Mouse (Mus musculus): ENCODE results near the gene Wnt8b. TPM values are rescaled to one million over a fixed set of nuclear protein-coding genes. Genes with fewer than 3 reads are reported as not detected.
"Not testable (repeated sequence)": the region's sequence is repeated elsewhere in the genome, so short reads cannot be mapped to it uniquely, and the experiment has no call there.

Gene Wnt8b
- polyA plus RNA-seq, 2 experiments, result not detected

DNA sequence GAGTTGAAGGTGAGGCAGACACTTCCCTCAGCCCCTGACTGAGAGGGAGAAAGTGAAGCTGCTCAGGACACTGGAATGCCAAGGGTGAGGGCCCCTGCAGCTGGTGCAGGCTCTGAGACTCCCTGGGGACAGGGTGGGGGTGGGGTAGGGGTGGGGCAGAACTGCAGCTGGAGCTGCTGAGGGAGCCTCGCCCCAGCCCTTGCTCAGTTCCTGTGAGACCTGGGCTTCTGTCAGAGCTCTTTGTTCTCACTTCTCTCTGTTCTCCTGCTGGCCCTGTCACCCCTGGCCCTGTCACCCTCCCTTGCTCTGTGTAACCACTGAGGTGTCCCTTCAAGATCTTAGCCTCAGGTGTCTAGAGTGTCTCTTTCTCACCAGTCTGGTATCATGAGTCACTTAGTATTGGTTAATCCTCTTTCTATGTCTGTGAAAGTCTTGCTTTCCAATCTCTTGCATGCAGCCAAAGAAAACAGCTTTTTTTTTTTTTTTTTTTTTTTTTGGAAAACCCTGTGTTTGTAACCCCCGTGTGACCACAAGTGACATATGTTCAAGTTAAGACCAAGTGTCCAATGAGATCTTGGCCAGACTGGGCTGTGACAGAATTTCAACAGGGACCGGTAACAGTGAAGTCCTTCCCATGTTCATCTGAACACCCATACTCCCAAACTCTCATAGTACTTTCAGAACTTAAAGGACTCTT, 35.8 kb upstream of the Wnt8b start:
- H3K27me3 ChIP-seq (ENCODE audit: control insufficient read depth, insufficient read depth, low read length), result no peaks in the 10 kb centered on the region
- 40% methylated on average over 3 of the region's 3 CpGs for WGBS (ENCODE audit: insufficient replicate concordance)
- H3K4me3 ChIP-seq (ENCODE audit: insufficient read depth in 1 of 2, low read depth in 2 of 2, low read length in 2 of 2), result no peak overlapping the region
- no peak overlapping the region for H3K4me2 ChIP-seq (ENCODE audit: low read depth)
- no peaks in the 10 kb centered on the region for H3K9me3 ChIP-seq (ENCODE audit: control insufficient read depth, low read length)
- no peak overlapping the region for H3K9ac ChIP-seq (replicated peaks)
- H3K36me3 ChIP-seq (replicated peaks; ENCODE audit: control insufficient read depth, insufficient read depth, low read depth), result no peaks in the 10 kb centered on the region
- no peak for TF ChIP-seq EP300 (IDR thresholded peaks at IDR 0.05; ENCODE audit: low read depth)
- TF ChIP-seq CTCF (IDR thresholded peaks at IDR 0.05; ENCODE audit: low read depth), result no peak
- H3K27ac ChIP-seq, result no peak overlapping the region
- ATAC-seq (ENCODE audit: insufficient read depth), result no peak
- DNase-seq (ENCODE audit: low read depth in 3 of 3, low spot score in 3 of 3), result no peak
- peaks cover 0 to 4% of the 10 kb centered on the region in 2 experiments; a peak in 1 of 4 replicates for H3K4me1 ChIP-seq (replicated peaks; ENCODE audit: control insufficient read depth in 2 of 2, insufficient read depth in 2 of 2, low read length in 1 of 2)

DNA sequence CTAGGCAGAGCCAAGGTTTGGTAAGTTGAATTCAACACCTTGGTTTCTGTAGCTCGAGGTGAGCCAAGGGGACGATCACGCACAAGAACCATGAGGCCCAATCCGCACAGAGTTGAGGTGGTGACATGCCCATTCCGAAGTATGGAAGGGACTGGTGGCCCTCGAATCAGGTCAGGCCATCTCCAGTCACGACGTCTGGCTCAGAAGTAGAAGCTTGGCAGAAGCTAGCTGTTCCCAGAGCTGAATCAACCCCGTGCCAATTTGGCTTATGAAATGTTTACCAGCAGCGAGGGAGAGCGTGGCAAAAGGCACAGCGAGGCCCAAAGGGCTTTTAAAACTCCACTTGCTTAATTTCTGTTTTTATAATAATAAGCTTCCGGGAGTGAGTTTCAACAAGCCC, 34.6 kb upstream of the Wnt8b start:
- TF ChIP-seq EP300 (IDR thresholded peaks at IDR 0.05; ENCODE audit: low read depth) (no peak), CTCF (IDR thresholded peaks at IDR 0.05; ENCODE audit: low read depth) (no peak)
- WGBS (ENCODE audit: insufficient replicate concordance), result 68% methylated on average over 13 of the region's 13 CpGs

DNA sequence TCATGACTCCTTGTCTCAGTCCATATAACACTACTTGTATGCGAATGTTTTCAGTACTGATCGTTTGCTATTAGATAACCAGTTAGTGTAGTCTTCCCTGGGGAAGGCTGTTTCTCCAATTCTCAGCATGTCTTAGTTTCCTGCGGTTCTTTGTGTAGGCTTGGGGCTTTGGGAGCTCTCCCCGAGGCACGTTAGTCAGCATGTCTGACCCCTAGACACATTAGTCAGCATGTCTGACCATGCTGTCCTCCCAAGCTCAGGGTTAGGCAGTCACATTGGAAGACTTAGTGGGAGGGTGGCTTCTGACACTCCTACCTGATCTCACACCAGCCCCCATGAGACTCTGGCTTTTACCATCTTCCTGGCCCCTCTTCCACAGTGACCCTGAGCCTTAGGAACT, 32.8 kb upstream of the Wnt8b start:
- no peak for DNase-seq (ENCODE audit: low read depth in 3 of 3, low spot score in 3 of 3)
- Histone ChIP-seq H3K4me3 (ENCODE audit: insufficient read depth in 1 of 2, low read depth in 2 of 2, low read length in 2 of 2) (no peak overlapping the region), H3K27me3 (ENCODE audit: control insufficient read depth, insufficient read depth, low read length) (no peaks in the 10 kb centered on the region), H3K27ac (no peak overlapping the region), H3K4me2 (ENCODE audit: low read depth) (no peak overlapping the region), H3K9ac (replicated peaks) (no peak overlapping the region), H3K9me3 (ENCODE audit: control insufficient read depth, low read length) (no peaks in the 10 kb centered on the region), H3K36me3 (replicated peaks; ENCODE audit: control insufficient read depth, insufficient read depth, low read depth) (no peaks in the 10 kb centered on the region), H3K4me1 (replicated peaks; ENCODE audit: control insufficient read depth in 2 of 2, insufficient read depth in 2 of 2, low read length in 1 of 2) (peaks cover 0 to 4% of the 10 kb centered on the region in 2 experiments; a peak in 1 of 4 replicates)
- no peak for ATAC-seq (ENCODE audit: insufficient read depth)
- no peak for TF ChIP-seq EP300 (IDR thresholded peaks at IDR 0.05; ENCODE audit: low read depth)
- TF ChIP-seq CTCF (IDR thresholded peaks at IDR 0.05; ENCODE audit: low read depth), result no peak
- 73% methylated on average over 5 of the region's 5 CpGs for WGBS (ENCODE audit: insufficient replicate concordance)

More for the DNA sequence above, 34.6 kb upstream of the Wnt8b start:
- Histone ChIP-seq H3K36me3 (replicated peaks; ENCODE audit: control insufficient read depth, insufficient read depth, low read depth) (no peaks in the 10 kb centered on the region), H3K9me3 (ENCODE audit: control insufficient read depth, low read length) (no peaks in the 10 kb centered on the region), H3K27ac (no peak overlapping the region), H3K9ac (replicated peaks) (no peak overlapping the region), H3K4me1 (replicated peaks; ENCODE audit: control insufficient read depth in 2 of 2, insufficient read depth in 2 of 2, low read length in 1 of 2) (peaks cover 0 to 4% of the 10 kb centered on the region in 2 experiments; a peak in 1 of 4 replicates), H3K4me2 (ENCODE audit: low read depth) (no peak overlapping the region), H3K27me3 (ENCODE audit: control insufficient read depth, insufficient read depth, low read length) (no peaks in the 10 kb centered on the region), H3K4me3 (ENCODE audit: insufficient read depth in 1 of 2, low read depth in 2 of 2, low read length in 2 of 2) (no peak overlapping the region)
- ATAC-seq (ENCODE audit: insufficient read depth) (no peak), DNase-seq (ENCODE audit: low read depth in 3 of 3, low spot score in 3 of 3) (no peak)

DNA sequence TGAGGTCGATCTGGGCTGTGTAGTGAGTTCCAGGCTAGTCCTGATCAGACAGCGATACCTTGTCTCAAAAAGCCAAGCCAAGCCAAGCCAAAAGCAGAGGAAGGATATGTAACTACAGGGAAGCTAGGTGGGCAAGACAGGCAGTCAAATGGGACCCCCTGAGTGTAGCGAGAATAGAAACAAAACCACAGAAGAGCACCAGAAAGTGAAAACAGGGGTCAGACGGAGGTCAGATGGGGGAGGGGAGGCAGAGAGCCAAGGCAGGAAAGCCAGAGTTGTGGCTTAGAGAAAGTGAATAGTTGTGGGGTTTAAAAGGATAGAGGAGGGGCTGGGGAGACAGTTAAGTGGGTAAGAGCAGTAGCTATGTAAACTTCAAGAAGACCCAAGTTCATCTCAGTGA, 31.8 kb upstream of the Wnt8b start:
- no peak for DNase-seq (ENCODE audit: low read depth in 3 of 3, low spot score in 3 of 3)
- WGBS (ENCODE audit: insufficient replicate concordance), result 38% methylated on average over 4 of the region's 4 CpGs
- H3K27me3 ChIP-seq (ENCODE audit: control insufficient read depth, insufficient read depth, low read length), result no peaks in the 10 kb centered on the region
- no peak for ATAC-seq (ENCODE audit: insufficient read depth)
- peaks cover 0 to 4% of the 10 kb centered on the region in 2 experiments; a peak in 1 of 4 replicates for H3K4me1 ChIP-seq (replicated peaks; ENCODE audit: control insufficient read depth in 2 of 2, insufficient read depth in 2 of 2, low read length in 1 of 2)
- TF ChIP-seq EP300 (IDR thresholded peaks at IDR 0.05; ENCODE audit: low read depth) (no peak), CTCF (IDR thresholded peaks at IDR 0.05; ENCODE audit: low read depth) (no peak)
- no peaks in the 10 kb centered on the region for H3K9me3 ChIP-seq (ENCODE audit: control insufficient read depth, low read length)
- H3K27ac ChIP-seq, result no peak overlapping the region
- H3K9ac ChIP-seq (replicated peaks), result no peak overlapping the region
- H3K4me2 ChIP-seq (ENCODE audit: low read depth), result no peak overlapping the region
- H3K4me3 ChIP-seq (ENCODE audit: insufficient read depth in 1 of 2, low read depth in 2 of 2, low read length in 2 of 2), result no peak overlapping the region
- no peaks in the 10 kb centered on the region for H3K36me3 ChIP-seq (replicated peaks; ENCODE audit: control insufficient read depth, insufficient read depth, low read depth)

DNA sequence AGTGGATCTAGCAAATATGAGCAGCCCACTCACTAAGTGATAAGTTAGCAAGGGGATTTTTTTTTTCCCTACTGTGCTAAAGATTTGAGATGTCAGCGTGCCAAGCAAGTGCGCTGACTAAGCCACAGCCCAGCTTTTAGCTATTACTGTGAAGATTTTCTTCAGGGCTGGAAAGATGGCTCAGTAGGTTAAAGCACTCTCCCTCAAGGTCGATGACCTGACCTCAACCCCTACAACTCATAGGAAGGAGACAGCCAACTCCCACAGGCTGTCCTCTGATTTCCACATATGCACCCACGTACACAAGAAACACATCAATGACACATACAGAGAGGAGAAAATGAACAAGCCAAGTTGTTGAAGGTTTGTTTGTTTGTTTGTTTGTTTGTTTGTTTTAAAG, 31.1 kb upstream of the Wnt8b start:
- TF ChIP-seq EP300 (IDR thresholded peaks at IDR 0.05; ENCODE audit: low read depth) (no peak), CTCF (IDR thresholded peaks at IDR 0.05; ENCODE audit: low read depth) (no peak)
- H3K4me2 ChIP-seq (ENCODE audit: low read depth), result no peak overlapping the region
- H3K27ac ChIP-seq, result no peak overlapping the region
- H3K4me3 ChIP-seq (ENCODE audit: insufficient read depth in 1 of 2, low read depth in 2 of 2, low read length in 2 of 2), result no peak overlapping the region
- H3K4me1 ChIP-seq (replicated peaks; ENCODE audit: control insufficient read depth in 2 of 2, insufficient read depth in 2 of 2, low read length in 1 of 2), result peaks cover 0 to 4% of the 10 kb centered on the region in 2 experiments; a peak in 1 of 4 replicates
- WGBS (ENCODE audit: insufficient replicate concordance), result 70% methylated on average over 4 of the region's 4 CpGs
- H3K36me3 ChIP-seq (replicated peaks; ENCODE audit: control insufficient read depth, insufficient read depth, low read depth), result no peaks in the 10 kb centered on the region
- ATAC-seq (ENCODE audit: insufficient read depth), result no peak
- H3K9me3 ChIP-seq (ENCODE audit: control insufficient read depth, low read length), result no peaks in the 10 kb centered on the region
- no peaks in the 10 kb centered on the region for H3K27me3 ChIP-seq (ENCODE audit: control insufficient read depth, insufficient read depth, low read length)
- DNase-seq (ENCODE audit: low read depth in 3 of 3, low spot score in 3 of 3), result no peak
- no peak overlapping the region for H3K9ac ChIP-seq (replicated peaks)

DNA sequence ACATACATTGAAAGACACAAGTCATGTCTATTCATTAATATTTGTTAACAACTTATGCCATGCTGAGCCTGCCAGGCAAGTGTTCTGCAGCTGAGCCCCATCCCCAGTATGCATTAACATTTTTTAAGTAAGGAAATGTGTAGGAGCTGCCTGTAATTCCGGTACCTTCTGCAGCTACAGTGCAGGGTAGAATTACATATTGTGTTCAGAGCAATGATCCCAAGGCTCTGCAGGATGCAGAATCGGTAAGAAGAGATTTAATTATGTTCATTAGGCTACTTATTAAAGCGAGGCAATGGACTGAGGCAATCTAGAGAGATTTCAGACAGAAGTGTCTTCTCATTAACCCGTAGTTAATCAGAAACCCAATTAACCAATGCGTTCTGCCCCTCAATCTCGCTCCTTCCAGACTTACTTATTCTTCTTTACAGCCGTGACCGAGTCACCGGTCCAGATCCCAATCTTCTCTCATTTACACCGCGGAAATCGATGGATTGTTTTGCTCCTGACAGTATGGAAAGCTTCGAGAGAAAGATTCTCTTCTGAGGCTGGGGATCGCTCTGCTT, 27.2 kb upstream of the Wnt8b start:
- not testable (repeated sequence) for H3K4me1 ChIP-seq (replicated peaks; ENCODE audit: control insufficient read depth in 2 of 2, insufficient read depth in 2 of 2, low read length in 1 of 2); H3K27me3 ChIP-seq (ENCODE audit: control insufficient read depth, insufficient read depth, low read length); H3K27ac ChIP-seq; ATAC-seq (ENCODE audit: insufficient read depth); DNase-seq (ENCODE audit: low read depth in 3 of 3, low spot score in 3 of 3); H3K9ac ChIP-seq (replicated peaks); H3K4me2 ChIP-seq (ENCODE audit: low read depth); H3K4me3 ChIP-seq (ENCODE audit: insufficient read depth in 1 of 2, low read depth in 2 of 2, low read length in 2 of 2); H3K9me3 ChIP-seq (ENCODE audit: control insufficient read depth, low read length); H3K36me3 ChIP-seq (replicated peaks; ENCODE audit: control insufficient read depth, insufficient read depth, low read depth)
- WGBS (ENCODE audit: insufficient replicate concordance), result 67% methylated on average over 14 of the region's 14 CpGs

All from liver, embryonic 14.5 days (tissue).